Mouse (Mus musculus) limb, embryonic 13.5 days (tissue): ENCODE measurements at regions not wholly inside any gene's neighbourhood (a gene's known extent, or its start where the extent isn't known, plus 50 kb on each side); places are given as distances from the start of the nearest gene placed in this dataset.

Experiments used
- ATAC-seq: fragments of 200-750 bp; cut with Nextera tagmentation; 2 replicates; pipeline ENCODE4 v1.8.0; 2017; ENCODE audit warnings: low read depth, moderate number of reproducible peaks, moderate TSS enrichment; ENCODE audit not compliant: low FRiP score
- H3K27ac ChIP-seq: fragments of 300-500 bp; sonication (generic); 2 replicates; pipeline ENCODE4 v1.5.1; 2015; ENCODE audit warnings: inconsistent platforms, mild to moderate bottlenecking, moderate library complexity
- H3K27me3 ChIP-seq: fragments of 300-500 bp; sonication (generic); 2 replicates; pipeline ENCODE4 v1.6.1; 2015; ENCODE audit warnings: mild to moderate bottlenecking, inconsistent platforms
- H3K36me3 ChIP-seq: fragments of 300-500 bp; sonication (generic); 2 replicates; pipeline ENCODE4 v1.6.1; 2015; ENCODE audit warnings: inconsistent platforms, mild to moderate bottlenecking, moderate library complexity
- H3K4me1 ChIP-seq: fragments of 300-500 bp; sonication (generic); 2 replicates; pipeline ENCODE4 v1.6.1; 2015; ENCODE audit warnings: inconsistent platforms
- H3K4me2 ChIP-seq: fragments of 300-500 bp; sonication (generic); replicated peaks from 2 replicates; pipeline ENCODE4 v1.6.1; 2015; ENCODE audit warnings: inconsistent platforms, mild to moderate bottlenecking, moderate library complexity
- H3K4me3 ChIP-seq: fragments of 300-500 bp; sonication (generic); 2 replicates; pipeline ENCODE4 v1.5.1; 2015; ENCODE audit warnings: moderate library complexity, mild to moderate bottlenecking, inconsistent platforms
- H3K9ac ChIP-seq: fragments of 300-500 bp; sonication (generic); 2 replicates; pipeline ENCODE4 v1.6.1; 2015; ENCODE audit warnings: mild to moderate bottlenecking, inconsistent platforms
- H3K9me3 ChIP-seq: fragments of 300-500 bp; sonication (generic); 2 replicates; pipeline ENCODE4 v1.6.1; 2016; ENCODE audit warnings: inconsistent platforms
- WGBS: fragments of 180-500 bp; shearing (Covaris S2); methylation state at CpG from one replicate; pipeline ENCODE4 v1.1.7; 2015; 5-methylcytosine and 5-hydroxymethylcytosine counted together

DNA sequence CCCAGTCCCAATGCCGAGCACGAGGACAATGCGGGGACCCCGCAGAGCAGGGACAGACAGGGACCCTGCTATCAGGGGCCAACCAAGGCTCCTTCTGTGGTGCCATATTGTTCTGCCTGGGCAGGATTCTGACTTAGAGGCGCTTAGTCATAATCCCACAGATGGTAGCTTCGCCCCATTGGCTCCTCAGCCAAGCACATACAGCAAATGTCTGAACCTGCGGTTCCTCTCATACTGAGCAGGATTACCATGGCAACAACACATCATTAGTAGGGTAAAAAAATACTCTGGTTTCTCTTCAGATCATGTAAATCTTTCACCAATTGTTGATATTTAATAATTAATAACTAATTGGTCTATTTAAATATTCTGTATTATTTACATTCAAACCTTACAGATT lies 2140.3 kb upstream of the Cdh20 start:
- Histone ChIP-seq H3K4me2 (no peak overlapping the region), H3K4me3 (no peak overlapping the region), H3K9ac (no peak overlapping the region), H3K36me3 (no peaks in the 10 kb centered on the region), H3K4me1 (no peaks in the 10 kb centered on the region), H3K27me3 (no peaks in the 10 kb centered on the region), H3K9me3 (no peaks in the 10 kb centered on the region), H3K27ac (no peak overlapping the region)
- 82% methylated on average over 7 of the region's 7 CpGs for WGBS
- peak; percentile 98 for ATAC-seq

DNA sequence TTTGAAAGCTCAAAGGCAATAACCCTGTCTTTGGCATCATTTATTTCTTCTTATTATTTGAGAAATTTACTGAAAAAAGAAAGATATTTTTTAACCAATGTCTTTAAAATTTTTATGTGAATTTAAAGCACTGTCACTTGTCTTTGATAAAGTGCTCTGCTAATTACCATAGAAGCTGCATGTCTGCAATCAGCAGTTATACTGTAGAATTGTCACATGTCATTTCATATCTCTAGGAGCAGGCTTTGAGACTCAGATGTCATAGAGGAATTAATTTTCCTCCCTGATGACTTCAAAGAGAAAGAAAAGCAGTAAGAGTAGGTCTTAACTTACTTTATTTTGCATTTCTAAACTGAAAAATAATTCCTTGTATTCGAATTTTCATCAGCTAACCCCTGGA lies 2123.9 kb upstream of the Cdh20 start:
- no peak for ATAC-seq
- no peak overlapping the region for H3K9ac ChIP-seq
- H3K36me3 ChIP-seq: no peaks in the 10 kb centered on the region
- H3K27me3 ChIP-seq: no peaks in the 10 kb centered on the region
- H3K4me2 ChIP-seq: no peak overlapping the region
- no peak overlapping the region for H3K27ac ChIP-seq
- no peaks in the 10 kb centered on the region for H3K4me1 ChIP-seq
- H3K4me3 ChIP-seq: no peak overlapping the region
- H3K9me3 ChIP-seq: 0 out of 2 replicates have a peak, but pooled peaks cover 3% of the 10 kb centered on the region
- 62% methylated on average over 1 of the region's 1 CpGs for WGBS

DNA sequence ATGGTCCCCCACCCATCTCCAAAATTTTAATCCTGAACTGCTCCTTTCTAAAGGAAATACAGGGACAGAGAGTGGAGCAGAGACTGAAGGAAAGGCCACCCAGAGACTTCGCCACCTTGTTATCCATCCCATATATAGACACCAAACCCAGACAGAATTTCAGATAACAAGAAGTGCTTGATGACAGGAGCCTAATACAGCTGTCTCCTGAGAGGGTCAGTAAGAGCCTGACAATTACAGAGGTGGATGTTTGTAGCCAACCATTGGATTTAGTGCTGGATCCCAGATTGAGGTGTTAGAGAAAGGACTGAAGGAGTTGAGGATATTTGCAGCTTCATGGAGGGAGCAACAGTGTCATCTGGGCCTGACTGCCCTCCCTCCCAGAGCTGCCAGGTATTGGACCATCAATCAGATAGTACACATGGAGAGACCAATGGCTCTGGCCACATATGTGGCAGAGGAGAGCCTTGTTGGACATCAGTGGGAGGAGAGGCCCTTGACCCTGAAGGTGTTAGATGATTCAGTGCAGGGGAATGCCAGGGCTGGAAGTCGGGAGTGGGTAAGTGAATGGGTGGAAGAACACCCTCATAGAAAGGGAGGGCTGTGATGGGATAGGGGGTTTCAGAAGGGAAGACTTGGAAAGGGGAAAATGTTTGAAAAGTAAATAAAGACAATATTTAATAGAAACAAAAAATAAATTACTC lies 2080.8 kb upstream of the Cdh20 start:
- H3K4me3 ChIP-seq: no peak overlapping the region
- no peak overlapping the region for H3K4me2 ChIP-seq
- H3K4me1 ChIP-seq: no peaks in the 10 kb centered on the region
- no peak for ATAC-seq
- no peak overlapping the region for H3K9ac ChIP-seq
- no peaks in the 10 kb centered on the region for H3K36me3 ChIP-seq
- H3K27ac ChIP-seq: no peak overlapping the region
- H3K9me3 ChIP-seq: no peaks in the 10 kb centered on the region; the same call in 1 of the 2 replicates
- 78% methylated on average over 2 of the region's 2 CpGs for WGBS
- H3K27me3 ChIP-seq: no peaks in the 10 kb centered on the region

DNA sequence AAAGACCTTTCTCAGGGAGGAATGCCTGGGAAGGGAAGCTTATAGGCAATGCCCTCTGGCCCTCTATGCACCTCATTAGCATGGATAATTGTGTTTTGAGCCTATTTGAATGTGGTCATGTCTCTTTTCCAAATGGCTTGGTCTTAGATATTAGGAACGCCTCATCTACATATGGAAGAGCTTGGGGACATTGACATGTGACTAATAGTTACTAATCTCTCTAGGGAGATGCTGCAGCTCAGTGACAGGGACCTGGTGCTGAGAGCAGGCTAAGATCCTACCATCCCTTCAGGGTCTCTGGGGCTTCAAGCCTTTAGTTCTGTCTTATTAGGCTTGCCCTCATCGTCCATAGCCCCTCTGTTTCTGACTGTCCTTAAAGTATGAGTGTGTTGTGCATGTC lies 2051.9 kb upstream of the Cdh20 start:
- no peak overlapping the region for H3K9ac ChIP-seq
- ATAC-seq: no peak
- H3K27me3 ChIP-seq: no peaks in the 10 kb centered on the region
- H3K27ac ChIP-seq: no peak overlapping the region
- 0 out of 2 replicates have a peak, but pooled peaks cover 4% of the 10 kb centered on the region for H3K9me3 ChIP-seq
- no peak overlapping the region for H3K4me3 ChIP-seq
- no peak overlapping the region for H3K4me2 ChIP-seq
- no peaks in the 10 kb centered on the region for H3K36me3 ChIP-seq
- H3K4me1 ChIP-seq: no peaks in the 10 kb centered on the region
- 90% methylated on average over 2 of the region's 2 CpGs for WGBS

DNA sequence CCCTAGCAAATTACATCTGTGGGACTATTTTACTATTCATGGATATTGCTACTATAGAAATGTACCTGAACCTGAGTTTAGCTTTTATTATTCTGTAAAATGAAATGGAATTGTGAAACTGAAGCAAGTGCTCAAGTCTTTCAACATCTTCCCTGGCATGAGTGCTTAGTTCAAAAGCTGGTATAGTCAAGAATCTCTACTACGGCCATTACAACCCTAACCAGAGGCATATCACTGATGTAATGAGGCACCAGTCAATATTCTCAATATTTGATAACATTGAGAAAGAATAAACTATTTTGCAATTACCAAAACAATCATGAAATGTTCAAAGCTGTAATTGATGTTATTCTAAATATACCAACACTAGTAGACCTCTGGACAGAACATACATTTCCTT lies 2034.3 kb upstream of the Cdh20 start:
- Histone ChIP-seq H3K9ac (no peak overlapping the region), H3K36me3 (no peaks in the 10 kb centered on the region), H3K4me2 (no peak overlapping the region), H3K27me3 (no peaks in the 10 kb centered on the region), H3K27ac (no peak overlapping the region), H3K9me3 (no peaks in the 10 kb centered on the region), H3K4me3 (no peak overlapping the region), H3K4me1 (no peaks in the 10 kb centered on the region)
- no peak for ATAC-seq
- WGBS: 86% methylated on average over 1 of the region's 1 CpGs

DNA sequence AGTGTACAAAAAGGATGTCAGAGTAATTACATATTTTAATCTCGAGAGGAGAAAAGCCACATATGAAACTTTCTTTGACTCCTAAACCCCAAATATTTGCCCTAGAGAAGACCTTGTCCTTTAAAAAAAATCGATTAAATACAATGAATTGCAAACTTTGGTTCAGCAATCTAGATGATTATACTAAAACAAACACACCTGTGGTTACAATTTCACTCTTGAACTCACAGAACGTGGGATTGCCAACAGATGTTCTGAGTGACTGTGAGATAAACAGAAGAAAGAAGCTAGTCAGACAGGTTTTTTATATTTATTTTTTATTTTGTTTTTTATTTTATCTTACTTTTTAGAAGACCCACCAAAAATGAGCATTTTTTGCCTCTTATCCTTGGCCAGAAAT lies 2032.9 kb upstream of the Cdh20 start:
- H3K9ac ChIP-seq: no peak overlapping the region
- H3K9me3 ChIP-seq: no peaks in the 10 kb centered on the region
- H3K4me1 ChIP-seq: no peaks in the 10 kb centered on the region
- no peak overlapping the region for H3K4me3 ChIP-seq
- no peaks in the 10 kb centered on the region for H3K27me3 ChIP-seq
- no peak overlapping the region for H3K27ac ChIP-seq
- no peaks in the 10 kb centered on the region for H3K36me3 ChIP-seq
- H3K4me2 ChIP-seq: no peak overlapping the region
- WGBS: 72% methylated on average over 3 of the region's 3 CpGs
- no peak for ATAC-seq

DNA sequence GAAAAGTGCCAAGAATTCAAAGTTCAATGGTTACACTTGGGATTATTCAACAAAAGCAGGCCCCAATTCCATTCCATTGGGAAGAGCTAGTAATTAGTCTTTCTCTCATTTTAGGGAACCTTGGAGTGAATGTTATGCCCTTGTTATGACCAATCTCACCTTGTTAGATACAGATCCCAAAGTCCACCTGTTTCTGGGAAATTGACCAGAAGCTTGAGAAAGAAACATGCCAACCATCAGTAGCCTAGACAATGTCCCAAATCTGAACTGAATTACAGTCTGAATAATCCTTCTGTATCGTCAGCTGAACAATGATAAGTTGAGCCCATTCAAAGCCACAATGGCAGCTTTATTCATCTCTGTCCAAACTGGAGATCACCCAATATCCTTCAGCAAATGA lies 2010.4 kb upstream of the Cdh20 start:
- Histone ChIP-seq H3K4me1 (no peaks in the 10 kb centered on the region), H3K27me3 (no peaks in the 10 kb centered on the region), H3K9me3 (0 out of 2 replicates have a peak, but pooled peaks cover 3% of the 10 kb centered on the region), H3K9ac (no peak overlapping the region), H3K27ac (no peak overlapping the region), H3K36me3 (no peaks in the 10 kb centered on the region), H3K4me2 (no peak overlapping the region), H3K4me3 (no peak overlapping the region)
- 90% methylated on average over 1 of the region's 1 CpGs for WGBS
- ATAC-seq: no peak
